Mouse (Mus musculus): Measurements from ENCODE around the gene Vmn1r49. TPM values are rescaled to one million over a fixed set of nuclear protein-coding genes. Genes with fewer than 3 reads are reported as not detected.
"Not testable (repeated sequence)": the region's sequence is repeated elsewhere in the genome, so short reads cannot be mapped to it uniquely, and the experiment has no call there.

The Vmn1r49 gene
- total RNA-seq (2015) (not detected in 2 replicates), total RNA-seq (2017) (not detected in 2 replicates)

- no peak for ATAC-seq (ENCODE audit: poor library complexity, severe bottlenecking)
Observed at GRCm38 (mm10) chr6:90078406-90078805, at the start of gene Vmn1r49. TSS of gene Vmn1r49 (minus strand) at chr6:90078506.

- not testable (repeated sequence) for ATAC-seq (ENCODE audit: poor library complexity, severe bottlenecking)
Observed at GRCm38 (mm10) chr6:90122296-90122695, 44.0 kb upstream of the Vmn1r49 start, which contains the start of gene Vmn1r51. TSS of gene Vmn1r51 (plus strand) at chr6:90122596.

GRCm38 (mm10) chr6:90101130-90101529 is 22.8 kb upstream of the Vmn1r49 start, which contains the start of gene Vmn1r50:
TSS of gene Vmn1r50 (plus strand) at chr6:90101430.
- no peak for ATAC-seq (ENCODE audit: poor library complexity, severe bottlenecking)

- ATAC-seq (ENCODE audit: poor library complexity, severe bottlenecking): no peak
Observed at GRCm38 (mm10) chr6:90100566-90100965, 22.3 kb upstream of the Vmn1r49 start.

GRCm38 (mm10) chr6:90036741-90037140 is 41.6 kb downstream of the Vmn1r49 start, which contains the start of gene Vmn1r48:
TSS of gene Vmn1r48 (minus strand) at chr6:90036841.
- ATAC-seq (ENCODE audit: poor library complexity, severe bottlenecking): not testable (repeated sequence)

Other genes starting within 250 kb of the Vmn1r49 start
- not detected in 2 replicates for gene Vmn1r42, start 202.1 kb downstream of the Vmn1r49 start, total RNA-seq (2015)
- gene Vmn1r42, start 202.1 kb downstream of the Vmn1r49 start, total RNA-seq (2017): not detected in 2 replicates
- gene Vmn1r43, start 202.1 kb downstream of the Vmn1r49 start, total RNA-seq (2015): not detected in 2 replicates
- gene Vmn1r43, start 202.1 kb downstream of the Vmn1r49 start, total RNA-seq (2017): not detected in 2 replicates
- not detected in 2 replicates for gene Vmn1r44, start 194.8 kb downstream of the Vmn1r49 start, total RNA-seq (2015)
- not detected in 2 replicates for gene Vmn1r44, start 194.8 kb downstream of the Vmn1r49 start, total RNA-seq (2017)
- not detected in 2 replicates for gene Vmn1r45, start 137.9 kb downstream of the Vmn1r49 start, total RNA-seq (2015)
- not detected in 2 replicates for gene Vmn1r45, start 137.9 kb downstream of the Vmn1r49 start, total RNA-seq (2017)
- not detected in 2 replicates for gene Vmn1r46, start 109.2 kb downstream of the Vmn1r49 start, total RNA-seq (2015)
- not detected in 2 replicates for gene Vmn1r46, start 109.2 kb downstream of the Vmn1r49 start, total RNA-seq (2017)
- gene Vmn1r47, start 62.4 kb downstream of the Vmn1r49 start, total RNA-seq (2015): not detected in 2 replicates
- not detected in 2 replicates for gene Vmn1r47, start 62.4 kb downstream of the Vmn1r49 start, total RNA-seq (2017)
- gene Vmn1r48, start 41.7 kb downstream of the Vmn1r49 start, total RNA-seq (2015): not detected in 2 replicates
- gene Vmn1r48, start 41.7 kb downstream of the Vmn1r49 start, total RNA-seq (2017): not detected in 2 replicates
- gene Vmn1r50, start 22.9 kb upstream of the Vmn1r49 start, total RNA-seq (2015): not detected in 2 replicates
- not detected in 2 replicates for gene Vmn1r50, start 22.9 kb upstream of the Vmn1r49 start, total RNA-seq (2017)
- gene Vmn1r51, start 44.1 kb upstream of the Vmn1r49 start, total RNA-seq (2015): not detected in 2 replicates
- not detected in 2 replicates for gene Vmn1r51, start 44.1 kb upstream of the Vmn1r49 start, total RNA-seq (2017)
- not detected in 2 replicates for gene Vmn1r52, start 96.3 kb upstream of the Vmn1r49 start, total RNA-seq (2015)
- gene Vmn1r52, start 96.3 kb upstream of the Vmn1r49 start, total RNA-seq (2017): not detected in 2 replicates
- not detected in 2 replicates for gene V1ra8, start 124.3 kb upstream of the Vmn1r49 start, total RNA-seq (2015)
- not detected in 2 replicates for gene V1ra8, start 124.3 kb upstream of the Vmn1r49 start, total RNA-seq (2017)
- gene Vmn1r53, start 145.9 kb upstream of the Vmn1r49 start, total RNA-seq (2015): not detected in 2 replicates
- gene Vmn1r53, start 145.9 kb upstream of the Vmn1r49 start, total RNA-seq (2017): not detected in 2 replicates
- gene Vmn1r54, start 167.8 kb upstream of the Vmn1r49 start, total RNA-seq (2015): not detected in 2 replicates
- gene Vmn1r54, start 167.8 kb upstream of the Vmn1r49 start, total RNA-seq (2017): not detected in 2 replicates
- not detected in 2 replicates for gene BC048671, start 222.7 kb upstream of the Vmn1r49 start, total RNA-seq (2015)
- gene BC048671, start 222.7 kb upstream of the Vmn1r49 start, total RNA-seq (2017): not detected in 2 replicates
- gene Chst13, start 246.7 kb upstream of the Vmn1r49 start, total RNA-seq (2015): 9.0 and 12.4 TPM in 2 replicates
- gene Chst13, start 246.7 kb upstream of the Vmn1r49 start, total RNA-seq (2017): 4.4 and 6.3 TPM in 2 replicates